Mouse (Mus musculus) retina, adult 2 months (tissue): ENCODE measurements at regions not wholly inside any gene's neighbourhood (a gene's known extent, or its start where the extent isn't known, plus 50 kb on each side); places are given as distances from the start of the nearest gene placed in this dataset.

Experiments used
- DNase-seq: peaks from one replicate; pipeline ENCODE4 v3.0.0-alpha.2; 2012; ENCODE audit warnings: low read depth, low spot score

DNA sequence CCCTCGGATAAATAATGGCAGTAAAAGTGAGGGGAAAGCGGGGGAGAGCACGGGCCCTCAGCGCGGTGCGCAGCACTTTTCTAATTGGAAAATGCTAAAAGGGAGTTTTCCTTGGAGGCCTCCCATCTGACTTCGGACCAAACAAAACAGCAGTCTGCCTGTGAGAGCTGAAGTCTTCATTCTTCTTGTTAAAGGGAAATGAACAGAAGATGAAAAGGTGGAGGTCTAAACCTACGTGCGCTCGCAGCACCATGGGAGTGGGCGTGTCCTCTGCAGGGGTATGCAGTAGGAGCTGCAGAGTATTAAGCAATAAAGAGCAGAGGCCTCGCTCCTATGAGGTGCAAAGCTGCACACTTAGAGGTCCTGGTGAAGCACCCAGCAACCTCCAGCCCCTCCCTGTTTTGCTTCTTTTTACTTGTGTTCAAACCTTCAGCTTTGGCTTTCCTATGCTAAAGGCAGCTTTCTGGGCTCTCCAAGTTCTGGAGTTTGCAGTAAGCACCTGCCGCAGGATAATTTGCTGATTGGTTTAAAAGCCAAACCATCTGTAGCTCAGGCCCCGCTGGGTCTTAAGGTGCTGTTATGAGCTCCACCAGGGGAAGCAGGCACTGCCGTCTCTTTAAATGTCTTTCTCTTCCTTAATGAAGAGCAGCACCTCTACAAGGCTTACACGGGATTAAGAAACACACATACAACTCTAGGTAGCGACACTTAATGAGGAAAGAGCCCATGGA, 253.9 kb upstream of the Runx1 start:
- DNase-seq = no peak

DNA sequence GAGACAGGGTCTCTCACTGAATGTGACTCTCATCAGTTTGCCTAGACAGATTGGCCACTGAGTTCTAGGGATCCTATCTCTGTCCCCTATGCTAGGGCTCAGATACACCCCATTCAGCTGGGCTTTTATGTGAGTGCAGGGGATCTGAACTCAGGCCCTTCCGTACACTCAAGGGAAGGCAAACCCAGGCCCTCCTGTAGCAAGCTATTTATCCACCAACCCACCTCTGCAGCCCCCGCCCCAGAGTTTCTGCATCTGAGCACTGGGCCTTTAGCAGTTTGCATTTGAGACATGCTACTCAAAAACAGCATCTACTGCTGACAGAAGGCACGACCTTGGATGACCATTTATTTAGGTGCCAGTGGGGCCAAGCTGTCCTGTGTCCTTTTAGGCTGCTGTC, 253.0 kb upstream of the Runx1 start:
- DNase-seq = no peak

DNA sequence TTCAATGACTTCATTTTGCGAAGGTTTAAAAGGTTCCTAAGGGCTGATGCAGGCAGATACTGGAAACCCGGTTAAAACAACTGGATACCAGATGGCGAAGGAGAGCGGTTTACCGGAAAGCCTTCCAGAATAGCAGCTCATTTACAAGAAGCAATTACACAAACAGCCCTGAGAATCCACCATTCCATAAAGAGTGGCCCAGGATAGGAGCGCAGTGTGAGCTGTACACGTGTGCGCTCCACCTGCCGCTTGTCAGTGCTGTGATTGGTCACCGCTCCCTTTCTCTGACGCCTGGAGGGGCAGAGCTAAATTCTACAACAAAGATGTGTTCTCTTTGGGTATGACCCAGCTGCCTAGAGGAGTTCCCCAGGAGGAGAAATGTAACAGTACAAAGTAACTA, 249.5 kb upstream of the Runx1 start:
- no peak for DNase-seq

DNA sequence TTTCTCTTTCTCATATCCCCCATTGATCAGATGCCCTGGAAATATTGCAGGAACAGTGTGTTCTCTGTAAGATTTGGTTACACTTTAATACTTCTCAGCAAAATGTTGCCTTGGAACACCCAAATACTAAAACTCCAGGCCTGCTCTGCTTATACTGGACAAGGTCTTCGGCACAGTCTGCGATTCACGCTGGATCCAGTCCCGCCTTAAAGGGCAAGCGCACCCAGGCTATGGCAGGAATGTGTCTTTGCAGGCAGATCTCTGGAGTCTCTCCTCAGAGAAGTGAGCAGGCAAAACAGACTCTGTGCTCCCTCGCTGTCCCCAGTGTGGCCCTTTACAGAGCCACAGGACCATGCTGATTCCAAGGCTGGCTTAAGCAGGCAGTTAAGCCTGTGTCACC, 246.2 kb upstream of the Runx1 start:
- DNase-seq = no peak

DNA sequence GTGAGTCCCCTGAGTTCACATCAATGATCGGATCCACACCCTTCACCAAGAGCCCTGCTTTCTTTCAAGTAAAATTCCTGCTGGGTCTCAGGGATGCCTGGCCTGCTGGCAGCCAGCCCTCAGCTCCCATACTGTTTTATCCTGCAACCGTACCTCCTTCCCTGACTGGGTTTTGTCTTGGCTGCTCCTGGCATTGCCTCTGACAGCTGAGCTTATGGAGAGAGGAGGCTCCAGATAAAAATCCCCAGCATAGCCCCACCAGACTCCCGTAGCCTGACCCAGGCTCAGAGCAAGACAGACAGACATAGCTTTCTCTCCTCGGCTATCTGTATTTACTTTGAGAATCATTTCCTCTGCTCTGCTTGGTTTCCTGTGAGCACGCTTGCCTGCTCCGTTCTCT, 245.8 kb upstream of the Runx1 start:
- DNase-seq = no peak

DNA sequence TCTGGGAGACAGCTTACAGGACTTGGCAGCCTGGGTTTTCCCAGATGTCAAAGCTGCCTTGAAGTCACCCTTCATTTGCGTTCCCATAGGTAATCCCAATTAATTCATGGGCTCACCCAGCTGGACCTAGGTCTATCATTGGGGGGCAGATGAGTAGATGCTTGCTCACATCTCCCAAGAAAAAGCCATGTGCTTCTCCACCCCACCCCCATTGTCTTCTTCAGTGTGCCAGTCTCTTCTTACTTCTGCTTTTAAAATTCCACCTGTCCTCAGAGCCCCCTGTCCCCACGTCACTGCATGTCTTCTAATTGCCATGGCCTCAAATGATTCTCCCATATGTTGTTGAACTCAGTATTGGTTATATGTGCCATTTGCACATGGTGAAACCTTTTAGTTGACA, 240.9 kb upstream of the Runx1 start:
- DNase-seq = no peak

DNA sequence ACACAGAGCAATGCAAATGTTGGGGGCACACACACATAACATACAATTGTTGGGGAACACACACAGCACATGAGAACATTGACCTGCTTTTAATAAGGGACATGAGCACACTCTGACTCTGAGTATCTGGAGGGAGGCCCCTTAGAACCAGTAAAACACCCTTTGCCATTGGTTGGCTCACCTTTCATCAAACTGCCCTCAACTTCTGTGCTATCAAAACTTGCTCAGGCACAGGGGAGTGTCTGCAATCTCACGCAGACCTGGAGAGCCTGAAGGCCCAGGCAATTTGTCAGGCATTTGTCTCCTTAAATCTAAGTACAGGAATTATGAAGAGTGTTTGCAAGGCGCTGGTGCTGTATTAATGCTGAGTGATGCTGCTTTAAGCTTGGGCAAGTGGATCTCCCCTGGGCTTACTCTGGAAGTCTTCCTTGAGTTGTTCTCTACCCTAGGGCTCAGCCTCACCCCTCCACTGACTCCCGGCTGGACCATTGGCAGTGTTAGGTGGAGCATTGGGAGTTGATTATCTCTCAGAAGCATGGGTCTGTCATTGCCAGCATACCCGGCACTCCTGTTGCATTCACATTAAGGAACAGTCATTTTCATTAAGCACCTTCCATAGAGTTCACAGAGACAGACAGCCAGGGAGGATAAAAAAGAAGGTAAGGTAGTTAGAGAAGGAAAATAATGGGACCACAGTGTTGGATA, 235.7 kb upstream of the Runx1 start:
- no peak for DNase-seq

DNA sequence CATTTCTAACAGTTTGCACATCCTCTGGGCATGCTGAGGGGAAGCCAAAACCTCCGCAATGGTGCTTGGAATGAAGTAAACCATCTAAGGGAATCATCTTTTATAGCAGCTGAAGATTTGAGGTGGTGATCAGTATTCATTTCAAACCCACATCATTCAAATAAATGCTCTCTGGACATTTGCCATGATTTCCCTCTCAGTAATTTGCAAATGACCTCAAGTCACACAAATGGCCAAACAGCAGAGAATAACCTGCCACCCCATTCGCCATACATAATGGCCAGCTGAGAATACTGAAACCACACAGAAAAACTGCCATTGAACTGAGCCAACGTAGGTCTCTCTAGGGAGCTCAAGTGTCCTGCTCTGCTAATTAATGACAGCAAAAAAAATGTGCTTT, 230.3 kb upstream of the Runx1 start:
- DNase-seq = no peak

DNA sequence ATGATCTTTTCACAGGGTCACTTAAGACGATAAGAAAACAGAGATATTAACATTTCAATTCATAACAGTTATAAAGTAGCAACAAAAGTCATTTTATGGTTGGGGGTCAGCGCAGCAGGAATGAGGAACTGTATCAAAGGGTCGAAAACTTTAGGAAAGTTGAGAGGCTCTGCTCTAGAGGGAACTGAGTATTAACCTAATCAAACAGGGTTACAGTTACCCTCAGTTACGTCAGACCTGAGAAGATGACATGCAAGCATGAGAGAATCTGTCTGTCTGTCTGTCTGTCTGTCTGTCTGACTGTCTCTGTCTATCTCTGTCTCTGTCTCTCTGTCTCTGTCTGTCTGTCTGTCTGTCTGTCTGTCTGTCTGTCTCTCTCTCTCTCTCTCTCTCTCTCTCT, 229.6 kb upstream of the Runx1 start:
- no peak for DNase-seq

DNA sequence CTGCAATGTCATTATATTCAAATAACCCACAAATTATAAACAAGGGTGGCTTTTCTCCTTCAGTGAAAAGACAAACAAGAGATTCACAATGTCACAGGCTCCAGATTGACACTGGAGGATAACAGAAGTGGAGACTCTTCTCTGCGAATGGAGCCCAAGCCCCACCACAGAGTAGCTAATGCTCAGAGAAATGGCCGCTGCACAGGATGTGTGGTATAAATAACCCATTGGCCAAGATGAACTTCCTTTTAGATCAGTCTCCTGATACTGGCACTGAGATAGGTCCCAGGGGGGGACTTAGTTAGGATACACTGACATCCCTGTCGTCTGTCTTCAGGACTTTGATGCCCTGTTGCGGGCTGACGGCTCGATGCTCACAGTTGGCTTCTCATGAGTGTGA, 225.3 kb upstream of the Runx1 start:
- no peak for DNase-seq

DNA sequence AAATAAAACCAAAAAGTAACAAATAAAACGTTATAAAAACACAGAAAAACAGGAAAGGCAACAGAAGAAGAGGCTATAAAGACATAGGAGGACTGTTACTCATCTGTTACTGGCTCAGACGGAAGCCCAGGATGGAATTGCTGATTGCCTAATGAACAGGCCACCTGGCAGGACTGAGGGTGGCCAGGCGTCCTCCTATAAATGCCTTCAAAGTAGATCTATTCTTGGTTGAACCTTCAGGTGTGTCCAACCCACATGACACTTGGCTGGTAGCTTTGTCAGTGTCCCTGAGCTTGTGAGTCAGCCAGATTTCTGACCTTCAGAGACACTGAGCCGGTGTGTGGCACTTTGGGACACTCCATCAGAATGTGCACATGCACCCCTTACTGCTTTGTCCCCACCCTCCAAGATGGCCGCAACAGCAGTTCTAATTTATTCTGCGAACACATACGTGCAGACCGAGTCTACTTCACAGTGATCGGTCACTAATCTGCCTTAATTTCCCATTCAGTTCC, 222.5 kb upstream of the Runx1 start:
- no peak for DNase-seq

DNA sequence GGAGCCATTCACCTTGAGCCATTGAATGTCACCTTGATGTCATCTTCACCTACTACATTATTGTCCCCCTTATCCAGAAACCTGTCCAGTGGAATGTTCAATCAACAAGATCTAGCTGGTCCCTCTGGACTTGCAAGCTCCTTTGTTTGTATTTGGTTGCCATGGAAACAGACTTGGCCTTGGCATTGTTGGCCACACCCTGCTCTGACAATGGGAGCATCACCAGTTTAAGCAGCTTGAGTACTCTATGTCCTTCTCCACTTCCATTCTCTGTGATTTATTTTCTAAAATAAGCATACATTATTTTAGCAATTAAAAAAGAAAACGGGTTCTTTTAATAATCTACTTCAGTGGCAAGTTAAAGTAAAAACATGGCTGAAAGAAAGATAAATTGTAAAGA, 221.6 kb upstream of the Runx1 start:
- DNase-seq = no peak

DNA sequence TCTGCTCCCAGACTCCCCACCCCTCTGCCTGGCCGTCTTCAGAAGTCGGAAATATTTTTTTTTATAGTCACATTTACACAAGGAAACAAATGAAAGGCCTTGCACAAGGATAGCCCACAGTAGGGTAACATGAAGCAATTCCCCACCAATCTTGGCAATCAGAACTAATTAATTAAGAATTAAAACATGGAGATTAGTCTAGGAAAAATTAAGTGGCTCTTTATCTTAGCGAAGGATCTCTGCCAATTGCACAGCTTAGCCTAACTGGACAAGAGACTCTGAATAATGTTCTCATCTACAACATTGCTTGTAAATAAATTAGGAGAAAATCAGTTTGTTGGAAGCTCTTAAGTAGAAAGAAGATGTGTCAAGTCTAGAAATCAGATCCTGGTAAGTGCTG, 220.3 kb upstream of the Runx1 start:
- no peak for DNase-seq

DNA sequence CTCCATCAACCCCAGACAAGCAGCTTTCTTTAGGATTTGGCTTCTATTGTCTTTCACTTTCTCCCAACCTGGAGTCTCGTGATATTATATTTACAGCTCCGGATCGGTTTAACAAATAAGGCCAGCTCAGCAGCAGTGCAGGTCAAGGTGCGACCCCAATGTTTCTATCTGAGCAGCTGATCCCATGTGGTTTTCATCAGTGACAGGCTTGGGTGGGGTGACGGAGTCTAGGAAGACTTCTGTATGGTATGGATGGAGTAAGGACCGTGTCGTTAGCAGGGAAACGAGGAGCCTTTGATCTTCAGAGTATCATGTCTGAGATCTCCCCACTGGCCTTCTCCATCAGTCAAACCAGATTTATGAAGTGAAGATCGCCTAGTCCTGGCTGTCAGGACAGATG, 217.4 kb upstream of the Runx1 start:
- DNase-seq = no peak

DNA sequence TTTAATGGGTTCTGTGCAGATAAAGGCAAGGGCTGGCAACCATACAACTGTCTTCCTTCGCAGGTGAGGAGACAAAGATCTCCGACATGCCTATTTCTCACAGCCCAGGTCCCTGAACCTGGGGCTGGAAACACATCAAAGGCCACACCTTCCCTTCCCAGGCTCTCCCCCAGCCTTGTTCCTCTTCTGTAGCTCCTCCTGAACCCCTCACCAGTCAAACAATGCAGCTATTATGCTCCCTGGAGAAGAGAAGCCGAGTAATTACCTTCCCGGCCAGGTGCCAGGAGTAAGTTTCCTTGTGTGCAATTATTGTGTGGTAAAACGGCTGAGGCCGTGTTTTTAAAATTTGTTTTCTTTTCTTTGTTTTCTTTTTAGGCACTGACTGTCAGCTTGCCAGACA, 217.0 kb upstream of the Runx1 start:
- no peak for DNase-seq

DNA sequence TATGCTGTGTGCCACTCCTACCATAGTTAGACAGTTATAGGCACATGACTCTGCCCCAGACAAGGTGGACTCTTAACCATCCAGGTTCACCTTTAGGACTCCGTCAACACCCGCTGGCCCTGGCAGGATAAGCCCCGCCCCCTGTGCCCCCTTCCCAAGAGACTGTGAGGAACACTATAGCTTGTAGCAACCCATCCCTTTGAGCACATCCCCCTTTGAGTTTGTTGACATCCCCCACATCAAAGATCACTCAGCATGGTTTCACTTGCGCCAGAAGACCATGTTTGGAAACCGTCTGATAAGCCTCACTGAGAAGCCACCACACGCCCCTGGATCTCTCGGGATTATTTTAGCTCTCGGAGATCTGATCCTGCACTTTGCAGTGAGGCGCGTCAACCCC, 216.5 kb upstream of the Runx1 start:
- no peak for DNase-seq

DNA sequence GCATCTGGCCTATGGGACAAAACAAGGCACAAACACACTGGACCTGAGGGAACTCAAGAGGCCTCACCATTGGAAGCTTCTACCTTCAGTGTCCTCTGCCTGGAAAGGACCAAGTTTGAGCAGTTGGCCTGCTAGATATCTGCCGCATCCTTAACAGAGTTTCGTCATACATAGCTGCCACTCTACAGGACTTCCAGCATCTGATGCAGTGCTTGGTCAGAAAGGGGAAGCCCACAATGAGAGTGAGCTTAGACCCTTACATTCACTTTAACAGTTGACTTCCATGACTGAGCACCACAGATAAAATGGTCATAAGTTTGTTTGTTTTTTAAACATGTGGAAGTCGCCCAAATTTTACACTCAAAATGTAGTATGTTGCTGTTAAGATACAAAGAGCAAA, 215.9 kb upstream of the Runx1 start:
- DNase-seq = no peak

DNA sequence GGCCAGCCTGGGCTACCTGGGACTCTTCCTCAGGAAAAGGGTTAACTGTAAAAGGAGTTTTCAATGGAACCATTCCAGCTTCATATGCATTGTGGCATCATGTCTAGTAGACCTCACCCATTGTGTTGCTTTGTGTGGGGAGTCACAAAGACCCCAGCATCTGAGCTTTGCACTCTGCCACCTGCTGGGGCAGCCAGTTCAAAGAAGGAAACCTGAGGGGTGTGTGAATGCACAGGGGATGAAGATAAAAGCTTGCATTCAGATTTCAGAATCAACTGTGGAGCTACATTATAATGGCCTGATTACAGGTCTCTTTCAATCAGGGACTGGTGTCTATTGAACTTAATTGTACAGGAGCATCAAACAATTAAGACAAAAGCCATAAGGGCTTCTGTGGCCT, 215.4 kb upstream of the Runx1 start:
- no peak for DNase-seq

DNA sequence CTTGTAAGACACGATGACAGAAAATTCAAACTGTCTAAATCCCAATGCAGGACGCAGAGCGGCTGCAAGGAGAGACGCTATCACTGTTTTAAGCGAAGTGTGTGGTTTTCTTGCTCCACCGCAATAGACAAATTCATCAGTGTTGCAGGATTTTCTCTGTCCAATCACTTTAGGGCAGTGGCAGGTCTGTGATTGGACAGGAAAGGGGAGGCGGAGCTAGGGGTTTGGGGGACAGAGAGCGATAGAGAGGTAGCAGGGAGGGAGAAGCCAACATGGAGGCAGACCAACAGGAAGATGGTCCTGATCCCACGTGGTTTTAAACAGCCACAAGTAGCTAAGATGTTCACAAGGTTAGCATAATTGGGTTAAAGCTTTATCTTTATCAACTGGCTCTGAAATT, 209.7 kb upstream of the Runx1 start:
- DNase-seq = no peak

DNA sequence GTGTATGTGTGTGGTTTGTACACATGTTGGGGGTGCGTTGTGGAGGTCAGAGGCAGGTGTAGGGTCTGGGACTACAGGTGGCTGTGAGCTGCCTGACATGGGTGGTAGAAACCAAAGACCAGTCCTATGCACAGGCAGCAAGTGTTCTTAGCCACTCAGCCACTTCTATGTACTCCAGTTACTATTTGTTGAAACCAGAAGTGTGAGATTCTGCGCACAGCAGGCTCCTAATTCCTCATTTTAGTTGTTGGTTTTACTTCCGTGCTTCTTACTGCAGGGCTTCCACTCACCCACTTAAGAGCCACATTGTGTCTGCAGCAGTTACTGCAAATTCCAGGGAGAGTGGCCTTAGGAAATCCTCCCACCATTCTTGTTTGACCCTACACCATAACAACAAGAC, 208.0 kb upstream of the Runx1 start:
- DNase-seq = no peak

DNA sequence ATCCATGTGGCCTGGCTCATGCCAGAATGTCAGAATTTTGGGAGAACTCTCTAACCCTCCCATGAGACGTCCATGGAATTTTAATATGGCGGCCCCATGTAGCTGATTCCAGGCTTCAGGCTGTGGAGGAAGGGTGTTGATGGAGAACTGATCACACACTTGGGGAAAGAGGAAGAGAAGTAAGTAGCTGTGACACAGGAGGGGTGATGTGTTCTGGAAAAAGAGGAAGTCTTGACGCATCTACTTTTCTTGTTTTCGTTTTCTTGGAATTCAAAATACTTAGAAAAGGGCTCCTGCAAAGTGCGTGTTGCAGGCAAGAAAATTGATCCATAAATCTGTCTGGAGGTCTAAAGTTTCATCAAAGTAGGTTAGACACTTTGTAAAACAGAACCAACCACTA, 205.7 kb upstream of the Runx1 start:
- no peak for DNase-seq

DNA sequence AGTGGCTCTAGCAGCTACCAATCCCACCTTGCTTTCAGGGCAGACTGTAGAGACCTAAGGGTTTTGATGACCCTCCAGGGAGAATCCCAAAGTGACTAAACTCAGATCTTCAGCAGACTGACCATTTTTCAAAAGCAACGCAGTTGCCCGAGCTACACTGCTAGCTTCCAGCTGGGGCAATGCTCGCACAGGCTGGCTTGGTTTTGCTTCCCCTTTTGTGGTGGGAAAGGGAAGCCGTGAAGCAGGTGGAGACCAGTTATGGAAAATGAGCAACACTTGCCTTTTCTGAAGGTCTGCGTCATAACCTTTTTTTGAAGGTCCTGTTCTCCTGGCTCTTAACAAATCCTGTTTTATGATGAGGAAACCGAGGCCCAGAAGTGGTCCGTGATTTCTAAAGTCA, 202.7 kb upstream of the Runx1 start:
- DNase-seq = no peak

DNA sequence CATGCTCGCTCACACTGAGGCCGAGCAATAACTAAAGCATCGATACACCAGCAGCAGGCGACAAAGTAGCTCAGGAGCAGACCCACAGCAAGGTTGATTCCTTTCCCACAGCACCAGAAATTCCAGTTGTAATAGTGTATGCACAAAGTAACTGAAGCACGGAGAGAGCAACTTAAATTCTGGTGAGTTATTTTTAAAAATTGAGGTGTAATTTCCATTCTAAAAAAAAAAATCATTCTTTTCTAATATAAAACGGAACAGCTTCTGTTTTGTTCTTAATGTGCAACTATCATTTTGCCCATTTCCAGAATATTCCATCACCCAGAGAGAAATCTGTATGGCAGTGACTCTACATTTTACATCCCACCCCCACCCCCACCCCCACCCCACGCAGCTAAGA, 202.1 kb upstream of the Runx1 start:
- DNase-seq = no peak
